Mouse (Mus musculus) frontal cortex, postnatal 36 days (tissue): ENCODE results near the gene Klhl40.

Experiments used
- DNase-seq, 2 experiments: peaks; one replicate each; pipeline ENCODE4 v3.0.0; 2022; ENCODE audit warnings: low spot score in 2 of 2

The Klhl40 gene

GRCm38 (mm10) chr9:121778066-121778624 is 738 bp downstream of the Klhl40 start:
- peak; percentile 80 to 84 for DNase-seq

- no peak for DNase-seq
Measured at GRCm38 (mm10) chr9:121784801-121785200, 7.4 kb downstream of the Klhl40 start.

GRCm38 (mm10) chr9:121785261-121785660 is 7.9 kb downstream of the Klhl40 start:
- no peak for DNase-seq

- DNase-seq = no peak
Measured at GRCm38 (mm10) chr9:121786359-121786758, 9.0 kb downstream of the Klhl40 start.

- no peak for DNase-seq
Measured at GRCm38 (mm10) chr9:121791206-121791605, 13.8 kb downstream of the Klhl40 start.

- peak in 1 of 2 experiments; percentile 52 for DNase-seq
Measured at GRCm38 (mm10) chr9:121791757-121792521, 14.5 kb downstream of the Klhl40 start, which contains the start of gene Hhatl. Gene Hhatl (minus strand): TSS chr9:121792507.

- DNase-seq = no peak
Measured at GRCm38 (mm10) chr9:121794972-121795539, 17.6 kb downstream of the Klhl40 start.

GRCm38 (mm10) chr9:121797722-121798121 is 20.3 kb downstream of the Klhl40 start:
- no peak for DNase-seq

GRCm38 (mm10) chr9:121798887-121799520 is 21.6 kb downstream of the Klhl40 start:
- no peak for DNase-seq

GRCm38 (mm10) chr9:121802747-121803146 is 25.3 kb downstream of the Klhl40 start:
- DNase-seq = no peak

- DNase-seq = no peak
Measured at GRCm38 (mm10) chr9:121807546-121807945, 30.1 kb downstream of the Klhl40 start.

GRCm38 (mm10) chr9:121807947-121808346 is 30.5 kb downstream of the Klhl40 start:
- DNase-seq = no peak

- DNase-seq = no peak
Measured at GRCm38 (mm10) chr9:121808511-121808910, 31.1 kb downstream of the Klhl40 start.

- peak in 1 of 2 experiments; percentile 72 for DNase-seq
Measured at GRCm38 (mm10) chr9:121810081-121810821, 32.8 kb downstream of the Klhl40 start.

- no peak for DNase-seq
Measured at GRCm38 (mm10) chr9:121815183-121815582, 37.8 kb downstream of the Klhl40 start.

GRCm38 (mm10) chr9:121819073-121819770 is 41.8 kb downstream of the Klhl40 start:
- DNase-seq = no peak

- no peak for DNase-seq
Measured at GRCm38 (mm10) chr9:121819771-121820471, 42.5 kb downstream of the Klhl40 start.

- no peak for DNase-seq
Measured at GRCm38 (mm10) chr9:121820765-121821164, 43.4 kb downstream of the Klhl40 start.

- no peak for DNase-seq
Measured at GRCm38 (mm10) chr9:121822585-121822991, 45.2 kb downstream of the Klhl40 start.

- DNase-seq = no peak
Measured at GRCm38 (mm10) chr9:121823051-121823450, 45.6 kb downstream of the Klhl40 start.
